Mouse (Mus musculus) liver, embryonic 12.5 days (tissue): ENCODE measurements around the gene Gm6465. TPM values are rescaled to one million over a fixed set of nuclear protein-coding genes. Genes with fewer than 3 reads are reported as not detected.
"Not testable (repeated sequence)": the region's sequence is repeated elsewhere in the genome, so short reads cannot be mapped to it uniquely, and the experiment has no call there.

Experiments used
- ATAC-seq: fragments of 200-750 bp; cut with Nextera tagmentation; 2 replicates; pipeline ENCODE4 v1.8.0; 2017; ENCODE audit warnings: moderate number of reproducible peaks, mild to moderate bottlenecking, moderate library complexity
- H3K27ac ChIP-seq: fragments of 300-500 bp; sonication (generic); 2 replicates; pipeline ENCODE4 v1.5.1; 2016; ENCODE audit warnings: mild to moderate bottlenecking
- H3K27me3 ChIP-seq: fragments of 300-500 bp; sonication (generic); replicated peaks from 2 replicates; pipeline ENCODE4 v1.6.1; 2016; ENCODE audit warnings: mild to moderate bottlenecking, moderate library complexity
- H3K36me3 ChIP-seq: fragments of 300-500 bp; sonication (generic); 2 replicates; pipeline ENCODE4 v1.6.1; 2016; ENCODE audit warnings: mild to moderate bottlenecking, moderate library complexity
- H3K4me1 ChIP-seq: fragments of 300-500 bp; sonication (generic); 2 replicates; pipeline ENCODE4 v1.6.1; 2016
- H3K4me2 ChIP-seq: fragments of 300-500 bp; sonication (generic); 2 replicates; pipeline ENCODE4 v1.6.1; 2016; ENCODE audit warnings: mild to moderate bottlenecking, moderate library complexity
- H3K4me3 ChIP-seq: fragments of 300-500 bp; sonication (generic); 2 replicates; pipeline ENCODE4 v1.5.1; 2016; ENCODE audit warnings: mild to moderate bottlenecking, moderate library complexity
- H3K9ac ChIP-seq: fragments of 300-500 bp; sonication (generic); 2 replicates; pipeline ENCODE4 v1.6.1; 2016; ENCODE audit warnings: mild to moderate bottlenecking, moderate library complexity
- H3K9me3 ChIP-seq: fragments of 300-500 bp; sonication (generic); replicated peaks from 2 replicates; pipeline ENCODE4 v1.6.1; 2016; ENCODE audit warnings: mild to moderate bottlenecking, moderate library complexity
- WGBS: fragments of 180-500 bp; shearing (Covaris S2); methylation state at CpG from one replicate; pipeline ENCODE4 v1.1.7; 2016; ENCODE audit not compliant: insufficient replicate concordance; 5-methylcytosine and 5-hydroxymethylcytosine counted together
- polyA plus RNA-seq: library from polyadenylated mRNA; unstranded; fragments of >200 nt; fragmentation: Nextera tagmentation; extraction: Ambion mirVana; gene quantifications from 2 replicates; pipeline ENCODE4 v1.2.1, GENCODE M21; 2016

Gene Gm6465
- polyA plus RNA-seq, result not detected in 2 replicates

DNA sequence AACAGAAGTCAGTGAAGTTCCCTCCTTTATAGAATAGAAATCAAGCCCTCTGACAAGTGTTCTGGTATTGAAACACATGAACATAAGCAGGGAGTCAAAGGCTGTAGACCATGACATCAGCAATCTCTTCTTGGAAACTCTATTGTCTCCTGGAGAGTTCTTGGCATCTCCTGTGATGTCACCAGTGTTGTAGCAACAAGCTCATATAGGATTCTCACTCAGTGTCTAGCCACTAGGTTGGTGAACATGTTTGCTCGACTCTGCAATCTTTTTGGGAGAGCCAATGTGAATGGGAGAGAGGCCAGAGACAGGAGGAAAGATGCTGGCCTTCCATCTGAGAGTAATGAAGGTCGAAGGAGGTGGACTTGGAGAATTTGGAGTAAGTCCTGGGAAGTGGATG is at the start of gene Gm6465:
Gene Gm6465 (plus strand): TSS at position 301 of the 400 bp plus-strand sequence.
- not testable (repeated sequence) for H3K9ac ChIP-seq, H3K4me3 ChIP-seq, H3K4me1 ChIP-seq, H3K9me3 ChIP-seq, H3K27me3 ChIP-seq, H3K27ac ChIP-seq, H3K4me2 ChIP-seq, ATAC-seq, H3K36me3 ChIP-seq
- 27% methylated on average over 2 of the region's 2 CpGs for WGBS

- H3K4me1 ChIP-seq, H3K4me3 ChIP-seq, H3K36me3 ChIP-seq, ATAC-seq, H3K27ac ChIP-seq, H3K4me2 ChIP-seq, H3K9ac ChIP-seq, H3K27me3 ChIP-seq, H3K9me3 ChIP-seq: not testable (repeated sequence)
- WGBS, result 45% methylated on average over 1 of the region's 1 CpGs
Observed at GRCm38 (mm10) chr5:11845824-11846223, 485 bp downstream of the Gm6465 start.

- not testable (repeated sequence) for H3K4me1 ChIP-seq, H3K27me3 ChIP-seq, H3K4me3 ChIP-seq, H3K9ac ChIP-seq, H3K36me3 ChIP-seq, H3K27ac ChIP-seq, H3K4me2 ChIP-seq, ATAC-seq, H3K9me3 ChIP-seq
Observed at GRCm38 (mm10) chr5:11857909-11858308, 12.6 kb downstream of the Gm6465 start.

Other genes with a start within 250 kb of the Gm6465 start
- not detected in 2 replicates for gene Gm8922, start 163.6 kb upstream of the Gm6465 start, polyA plus RNA-seq
- 0.20 TPM in 1 of 2 replicates, not detected in the other for gene Gm8926, start 75.0 kb upstream of the Gm6465 start, polyA plus RNA-seq
- not detected in 2 replicates for gene 4933402N22Rik, start 72.5 kb downstream of the Gm6465 start, polyA plus RNA-seq